Mouse (Mus musculus): Measurements from ENCODE around the gene Crhr1.

DNA sequence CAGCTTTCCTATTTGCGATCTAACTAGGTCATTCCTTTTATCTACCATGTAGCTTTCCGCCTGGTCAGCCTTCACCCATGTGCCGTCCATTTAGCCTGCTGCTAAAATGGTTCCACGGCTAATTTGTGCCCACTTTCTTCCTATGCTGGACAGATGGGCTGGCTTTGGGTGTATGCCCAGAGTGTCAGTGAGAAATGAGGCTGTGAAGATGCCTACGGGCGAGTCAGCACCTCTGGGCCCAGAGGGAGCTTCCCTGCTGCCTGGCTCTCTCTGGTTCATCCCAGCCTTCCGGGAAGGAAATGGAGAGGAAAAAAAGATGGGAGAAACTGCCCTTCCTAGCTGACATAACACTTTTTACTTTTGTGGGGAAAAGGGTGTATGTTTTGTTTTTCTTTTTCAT lies 36.1 kb upstream of the Crhr1 start:
- TF ChIP-seq CTCF (IDR thresholded peaks at IDR 0.05; ENCODE audit: control insufficient read depth, insufficient read depth, low read length) (no peak), POLR2A (IDR thresholded peaks at IDR 0.05; ENCODE audit: borderline replicate concordance, control insufficient read depth, low read depth, low read length) (no peak)

All from bone marrow, adult 2 months (tissue).